Mouse (Mus musculus) right cerebral cortex, postnatal 4 days (tissue): ENCODE measurements at regions not wholly inside any gene's neighbourhood (a gene's known extent, or its start where the extent isn't known, plus 50 kb on each side); places are given as distances from the start of the nearest gene placed in this dataset.
"Not testable (repeated sequence)": the region's sequence is repeated elsewhere in the genome, so short reads cannot be mapped to it uniquely, and the experiment has no call there.

Experiments used
- DNase-seq: peaks from one replicate; pipeline ENCODE4 v3.0.0-alpha.2; 2022

DNA sequence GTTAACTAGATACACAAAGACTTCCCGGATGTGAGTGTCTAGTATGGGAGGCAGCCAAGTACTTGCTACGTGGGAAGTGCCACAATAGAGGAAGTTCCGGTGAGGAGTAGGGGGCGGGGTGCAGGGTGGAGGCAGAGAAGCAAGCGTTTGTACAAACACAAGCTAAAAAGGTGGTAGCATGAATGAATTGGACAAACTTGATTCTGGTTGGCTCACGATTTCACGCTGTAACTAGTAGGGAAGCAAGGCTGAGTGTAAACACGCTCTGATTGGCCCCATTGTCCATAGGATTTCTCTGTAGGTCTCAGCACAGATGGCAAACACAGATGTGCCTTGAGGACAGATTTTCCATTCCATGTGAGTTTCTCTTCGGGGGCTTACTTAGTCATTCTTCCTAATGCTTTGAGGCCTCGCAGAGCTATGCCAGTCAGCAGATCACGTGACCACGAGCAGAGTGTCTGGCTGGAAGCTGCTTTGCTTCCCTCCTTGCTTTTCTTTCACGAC, 76.6 kb upstream of the Ptgfr start:
- DNase-seq: peak; percentile 16

GRCm38 (mm10) chr3:151912292-151912691, 74.9 kb upstream of the Ptgfr start:
- DNase-seq: not testable (repeated sequence)

DNA sequence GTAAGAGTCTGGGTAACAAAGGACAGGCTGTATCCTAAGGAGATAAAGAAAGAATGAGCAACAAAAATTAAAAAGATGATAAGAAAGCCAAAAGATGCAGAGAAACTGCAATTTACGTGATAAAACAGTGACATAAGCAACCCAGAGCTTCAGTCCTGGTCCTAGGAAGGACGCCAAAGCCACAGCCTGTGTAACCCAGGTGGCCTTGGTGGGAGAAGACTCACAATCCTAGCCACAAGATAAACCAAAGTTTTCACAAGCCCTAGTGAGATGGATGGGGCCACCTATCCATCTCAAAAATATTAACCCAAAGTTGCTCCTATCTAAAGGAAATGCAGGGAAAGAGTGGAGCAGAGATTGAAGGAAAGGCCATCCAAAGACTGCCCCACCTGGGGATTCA, 73.4 kb upstream of the Ptgfr start:
- no peak for DNase-seq

DNA sequence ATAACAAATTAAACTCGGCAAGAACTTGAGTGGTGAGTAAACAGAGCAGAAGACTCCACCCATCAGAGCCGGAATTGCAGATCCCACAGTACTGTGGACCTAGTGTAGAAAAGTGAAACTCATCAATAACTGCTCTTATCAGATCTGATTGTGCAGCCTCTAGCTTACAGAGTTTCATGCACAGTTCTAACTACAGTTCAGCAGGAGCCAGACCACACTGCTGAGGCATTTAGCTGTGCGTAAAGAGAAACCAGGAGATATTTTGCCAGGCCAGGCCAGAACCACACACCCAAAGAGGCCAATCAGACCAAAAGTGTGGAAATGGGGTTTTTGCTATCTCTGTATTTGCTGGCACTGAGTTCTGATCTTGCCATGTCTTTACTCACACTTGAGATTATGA, 71.9 kb upstream of the Ptgfr start:
- no peak for DNase-seq

DNA sequence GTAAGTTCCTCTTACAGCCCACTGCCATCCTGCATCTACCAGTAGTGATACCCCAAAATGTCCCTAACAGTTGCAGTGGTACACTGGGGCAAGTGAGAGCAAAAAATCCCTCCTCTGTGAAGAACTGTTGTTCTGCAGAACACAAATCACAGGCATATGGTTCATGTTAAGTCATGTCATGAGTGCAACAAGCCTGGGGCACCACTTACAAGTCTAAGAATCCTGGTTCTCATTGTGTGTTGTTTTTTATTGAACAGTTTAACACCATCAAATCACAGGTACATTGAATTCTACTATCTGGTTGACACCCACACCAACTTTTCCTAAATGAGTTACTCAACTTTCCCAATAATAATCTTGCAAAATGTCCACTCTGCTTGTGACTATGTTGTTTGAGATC, 71.5 kb upstream of the Ptgfr start:
- DNase-seq: no peak

GRCm38 (mm10) chr3:151905775-151906174, 68.3 kb upstream of the Ptgfr start:
- no peak for DNase-seq

GRCm38 (mm10) chr3:151903169-151903568, 65.7 kb upstream of the Ptgfr start:
- DNase-seq: no peak

- no peak for DNase-seq
Measured at GRCm38 (mm10) chr3:151902216-151902827, 64.9 kb upstream of the Ptgfr start.

DNA sequence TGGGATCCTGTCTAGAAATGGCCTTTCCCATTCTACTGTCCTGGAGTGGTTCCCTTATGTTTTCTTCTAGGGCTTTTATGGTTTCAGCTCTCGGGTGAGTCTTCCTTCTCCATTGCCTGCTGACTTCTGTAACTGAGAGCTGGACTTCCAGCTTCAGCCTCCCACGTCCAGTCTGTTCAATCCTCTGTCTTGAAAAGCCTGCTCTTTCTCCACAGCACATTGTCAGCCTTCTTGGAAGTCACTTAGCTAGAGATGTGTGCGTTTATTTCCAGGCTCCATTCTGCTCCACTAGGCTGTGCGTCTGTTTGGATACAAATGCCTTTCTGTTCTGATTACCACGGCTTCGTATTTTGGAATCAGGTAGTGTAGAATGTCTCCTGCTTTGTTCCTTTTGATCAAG, 62.2 kb upstream of the Ptgfr start:
- no peak for DNase-seq

GRCm38 (mm10) chr3:151899094-151899493, 61.7 kb upstream of the Ptgfr start:
- DNase-seq: no peak

DNA sequence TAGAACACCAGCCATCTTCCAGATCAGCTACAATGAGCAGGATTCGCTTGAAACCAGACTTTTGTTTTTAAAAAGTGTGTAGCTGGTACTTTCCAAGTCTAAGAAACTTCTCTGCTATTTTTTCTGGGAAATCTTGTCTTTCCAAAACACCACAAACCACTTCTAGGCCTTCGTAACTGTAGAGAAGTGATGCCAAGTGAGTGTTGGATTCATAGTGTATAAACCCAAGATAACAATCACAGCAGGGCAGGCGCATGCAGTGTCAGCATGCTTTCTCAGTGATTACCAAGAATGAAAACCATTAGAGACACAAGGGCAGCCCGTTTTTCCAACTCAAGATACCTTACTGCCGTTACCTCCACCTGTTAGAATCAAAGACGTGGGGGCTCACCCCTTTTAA, 58.9 kb upstream of the Ptgfr start:
- DNase-seq: no peak

- DNase-seq: no peak
Measured at GRCm38 (mm10) chr3:151894712-151895111, 57.3 kb upstream of the Ptgfr start.

DNA sequence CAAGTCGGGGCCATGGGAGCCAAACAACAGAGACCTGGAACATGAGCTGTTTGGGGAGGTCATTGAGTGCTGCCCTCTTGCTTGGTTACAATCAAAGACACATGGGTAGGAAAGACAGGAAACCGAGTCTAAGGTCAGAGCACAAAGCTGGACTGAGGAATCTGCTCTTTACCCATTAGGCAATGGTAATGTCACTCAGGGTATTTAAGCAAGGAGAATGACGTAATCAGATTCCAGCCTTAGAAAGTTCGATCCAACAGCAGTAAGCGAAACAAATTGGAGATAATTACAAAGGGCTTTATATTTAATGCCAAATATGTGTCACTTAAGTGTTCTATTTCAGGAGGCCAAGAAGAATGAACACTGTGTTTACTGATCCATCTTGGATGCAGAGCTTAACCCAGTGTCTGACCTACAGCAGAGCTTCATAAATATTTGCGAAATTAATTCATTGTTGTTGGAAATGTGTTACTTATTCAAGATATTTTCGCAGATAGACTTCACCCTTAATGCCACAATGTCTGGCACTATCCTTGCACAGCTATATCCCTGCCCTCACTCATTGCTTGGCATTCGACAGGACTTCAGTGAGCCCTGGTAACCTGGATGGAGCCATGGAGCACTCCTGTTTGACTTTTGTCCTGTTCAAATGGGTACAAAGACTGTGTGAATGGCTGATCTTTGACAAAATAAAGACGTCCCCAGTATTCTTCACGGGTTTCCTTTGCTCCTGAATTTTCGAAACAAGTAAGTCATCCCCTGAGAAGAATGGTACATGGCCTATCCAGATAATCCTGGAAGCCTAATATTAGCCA, 56.2 kb upstream of the Ptgfr start:
- DNase-seq: no peak

DNA sequence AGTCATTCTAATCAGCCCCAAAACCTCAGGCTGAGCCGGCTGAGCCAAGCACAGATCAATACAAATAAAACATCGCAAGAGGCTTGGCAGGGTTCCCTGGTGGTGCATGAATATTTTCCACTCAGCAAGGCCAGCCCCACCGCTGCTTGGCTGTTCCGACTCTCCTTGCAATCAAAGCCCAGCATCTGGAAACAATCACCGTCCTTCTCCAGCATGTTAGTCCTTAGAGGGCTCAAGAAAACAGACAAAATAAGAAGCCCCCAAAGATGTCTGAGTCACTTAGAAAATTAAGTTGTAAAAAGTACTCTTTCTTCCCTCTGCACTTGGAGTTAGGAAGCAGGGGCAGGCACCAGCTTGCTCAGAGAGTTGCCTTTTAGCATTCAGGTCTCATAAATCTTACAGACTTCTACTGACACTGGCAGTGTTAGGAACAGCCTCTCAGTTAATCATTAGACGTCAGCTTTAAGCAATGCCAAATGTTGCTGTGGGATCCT, 54.4 kb upstream of the Ptgfr start:
- DNase-seq: peak; percentile 41

DNA sequence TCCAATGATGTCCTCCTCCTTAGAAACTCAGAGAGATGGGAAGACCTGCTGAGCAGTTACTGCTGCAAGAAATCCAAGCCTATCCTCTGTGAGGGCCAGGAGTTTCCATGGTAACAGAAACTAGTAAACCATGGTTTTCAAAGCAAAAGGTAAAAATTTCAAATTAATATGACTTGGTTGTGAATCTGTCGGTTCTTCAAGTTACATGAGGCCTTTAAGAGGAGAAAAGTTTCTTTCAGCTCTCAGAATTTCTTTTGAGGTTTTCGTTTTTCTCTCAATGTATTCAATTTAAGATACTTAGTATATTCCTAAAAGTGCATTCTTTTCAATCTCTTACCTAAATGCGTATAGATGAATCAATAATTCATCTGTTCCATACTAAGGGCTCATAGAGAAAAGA, 53.9 kb upstream of the Ptgfr start:
- DNase-seq: no peak

GRCm38 (mm10) chr3:151889738-151890137, 52.3 kb upstream of the Ptgfr start:
- no peak for DNase-seq
